Mouse (Mus musculus) T-helper 1 cell (primary cell): ENCODE results near the gene Stk11.

Experiments used
- in situ Hi-C: fragments of 300-600 bp; cut with MboI, MseI; formaldehyde crosslinking; loops from one replicate; pipeline ENCODE4 v1.15.1; 2025; ENCODE audit warnings: high pct_unique_total_duplicates

The Stk11 gene

GRCm38 (mm10) chr10:80094684-80095083 lies 20.9 kb upstream of the Stk11 start:
- in situ Hi-C loops, result no loop called here

- in situ Hi-C loops, result no loop called here
Observed at GRCm38 (mm10) chr10:80095547-80095946, 20.1 kb upstream of the Stk11 start.

- in situ Hi-C loops, result no loop called here
Observed at GRCm38 (mm10) chr10:80097275-80097674, 18.3 kb upstream of the Stk11 start.

DNA sequence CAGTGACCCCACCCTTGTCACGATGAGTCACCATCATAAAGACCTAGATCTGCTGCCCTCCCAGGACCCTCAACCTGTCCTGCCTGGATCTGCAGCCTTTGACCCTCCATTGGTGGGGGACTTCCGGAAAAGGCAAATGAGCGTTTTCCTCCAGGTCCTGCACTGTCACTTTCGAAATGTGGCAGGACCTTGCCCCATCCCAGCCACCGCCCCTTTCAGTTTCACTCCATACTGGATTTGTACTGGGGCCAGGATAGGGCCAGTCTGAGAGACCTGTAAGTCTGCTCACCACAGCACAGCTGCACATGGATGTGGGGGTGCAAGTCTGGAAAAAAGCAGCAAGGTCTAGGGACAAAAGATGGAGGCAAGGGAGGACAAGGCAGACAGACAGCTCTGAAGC lies 17.0 kb upstream of the Stk11 start:
- in situ Hi-C loops, result no loop called here

DNA sequence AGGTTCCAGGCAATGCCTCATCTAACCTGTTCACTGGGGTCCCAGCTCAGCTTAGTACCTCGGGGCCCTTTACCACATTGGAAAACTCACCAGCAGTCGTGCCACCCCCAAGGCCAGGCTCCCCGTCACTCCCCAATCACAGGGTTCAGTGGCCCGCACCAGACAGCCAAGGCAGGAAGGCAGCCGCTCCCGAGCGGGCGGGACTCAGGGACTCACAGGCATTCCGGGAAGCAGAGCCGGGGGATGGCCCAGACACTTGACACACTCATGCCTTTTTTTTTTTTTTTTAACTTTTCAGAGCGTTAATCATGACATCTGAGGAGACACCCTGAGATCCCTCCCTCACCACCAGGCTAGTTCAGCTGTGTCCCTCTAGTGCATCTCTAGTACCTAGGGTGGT lies 14.6 kb upstream of the Stk11 start:
- in situ Hi-C loops, result no loop called here

DNA sequence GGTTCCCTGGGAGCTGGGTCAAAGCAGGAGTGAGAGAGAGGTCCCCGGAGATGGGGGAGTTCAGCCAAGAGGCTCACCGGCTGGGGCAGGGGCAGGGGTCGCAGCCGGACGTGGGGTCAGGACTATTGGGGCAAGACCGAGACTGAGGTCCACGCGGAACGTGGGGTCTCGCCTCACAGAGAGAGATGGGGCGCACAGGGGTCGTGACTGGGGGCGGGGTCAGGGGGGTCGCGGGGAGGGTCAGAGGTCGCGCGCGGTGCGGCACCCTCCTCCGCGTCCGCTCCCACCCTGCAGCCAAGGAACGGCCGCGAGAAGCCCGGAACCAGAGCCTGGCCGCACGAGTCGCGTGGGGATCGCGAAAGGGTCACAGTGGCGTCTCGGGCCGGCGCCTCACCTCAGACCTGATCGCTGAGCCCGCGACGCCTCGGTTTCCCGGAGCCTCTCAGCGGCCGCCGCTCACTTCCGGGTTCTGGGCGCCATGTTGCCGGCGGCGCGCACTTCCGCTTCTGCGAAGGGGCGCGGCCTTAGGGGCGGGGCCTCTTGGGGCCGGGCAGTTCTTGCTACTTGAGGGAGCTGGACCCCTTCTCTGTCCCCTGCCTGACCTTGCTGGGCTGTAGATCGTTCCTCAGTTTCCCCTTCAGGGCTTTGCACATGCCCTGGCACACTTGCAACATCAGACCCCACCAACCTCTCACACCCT lies 13.2 kb upstream of the Stk11 start:
- in situ Hi-C loops, result no loop called here

DNA sequence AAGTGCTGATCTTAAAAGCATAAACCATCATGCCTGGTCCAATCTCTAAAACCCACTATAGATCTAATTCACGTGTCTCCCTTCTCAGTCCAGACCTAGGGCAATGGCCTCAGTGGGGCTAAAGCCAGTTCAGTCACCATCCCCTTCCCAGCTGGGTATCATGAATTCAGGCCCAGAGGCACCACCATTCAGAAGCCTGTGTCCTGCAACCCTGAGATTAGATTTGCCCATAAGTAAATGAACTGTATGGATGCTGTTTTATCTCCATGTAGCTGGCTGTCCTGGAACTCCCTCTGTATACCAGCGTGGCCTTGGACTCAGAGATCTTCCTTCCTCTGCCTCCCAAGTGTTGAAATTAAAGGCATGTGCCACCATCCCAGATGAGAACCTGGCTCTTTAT lies 12.6 kb upstream of the Stk11 start:
- in situ Hi-C loops, result no loop called here

DNA sequence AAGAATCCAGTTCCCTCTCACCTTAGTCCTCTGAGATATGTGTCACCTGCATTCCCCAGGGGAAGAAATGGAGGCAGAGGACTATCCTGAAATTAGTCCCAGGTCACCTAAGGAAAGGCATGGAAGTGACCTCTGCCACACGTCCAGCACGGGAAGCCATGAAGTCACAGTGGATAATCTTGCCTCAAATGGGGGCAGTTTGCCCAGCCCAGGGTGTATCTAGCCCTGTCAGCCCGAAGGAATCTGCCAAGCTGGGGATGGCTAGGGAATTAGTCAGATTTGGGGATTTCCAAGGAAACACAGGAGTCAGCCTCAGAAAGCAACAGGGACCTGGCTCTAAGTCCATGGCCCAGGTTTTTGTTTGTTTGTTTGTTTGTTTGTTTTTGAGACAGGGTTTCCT lies 11.4 kb upstream of the Stk11 start:
- in situ Hi-C loops, result no loop called here

- in situ Hi-C loops, result no loop called here
Observed at GRCm38 (mm10) chr10:80105460-80105859, 10.1 kb upstream of the Stk11 start, which contains the start of gene Sbno2. TSS of gene Sbno2 (minus strand) at chr10:80105571.

- in situ Hi-C loops, result no loop called here
Observed at GRCm38 (mm10) chr10:80105926-80106325, 9.7 kb upstream of the Stk11 start.

- in situ Hi-C loops, result no loop called here
Observed at GRCm38 (mm10) chr10:80107678-80108077, 7.9 kb upstream of the Stk11 start.

DNA sequence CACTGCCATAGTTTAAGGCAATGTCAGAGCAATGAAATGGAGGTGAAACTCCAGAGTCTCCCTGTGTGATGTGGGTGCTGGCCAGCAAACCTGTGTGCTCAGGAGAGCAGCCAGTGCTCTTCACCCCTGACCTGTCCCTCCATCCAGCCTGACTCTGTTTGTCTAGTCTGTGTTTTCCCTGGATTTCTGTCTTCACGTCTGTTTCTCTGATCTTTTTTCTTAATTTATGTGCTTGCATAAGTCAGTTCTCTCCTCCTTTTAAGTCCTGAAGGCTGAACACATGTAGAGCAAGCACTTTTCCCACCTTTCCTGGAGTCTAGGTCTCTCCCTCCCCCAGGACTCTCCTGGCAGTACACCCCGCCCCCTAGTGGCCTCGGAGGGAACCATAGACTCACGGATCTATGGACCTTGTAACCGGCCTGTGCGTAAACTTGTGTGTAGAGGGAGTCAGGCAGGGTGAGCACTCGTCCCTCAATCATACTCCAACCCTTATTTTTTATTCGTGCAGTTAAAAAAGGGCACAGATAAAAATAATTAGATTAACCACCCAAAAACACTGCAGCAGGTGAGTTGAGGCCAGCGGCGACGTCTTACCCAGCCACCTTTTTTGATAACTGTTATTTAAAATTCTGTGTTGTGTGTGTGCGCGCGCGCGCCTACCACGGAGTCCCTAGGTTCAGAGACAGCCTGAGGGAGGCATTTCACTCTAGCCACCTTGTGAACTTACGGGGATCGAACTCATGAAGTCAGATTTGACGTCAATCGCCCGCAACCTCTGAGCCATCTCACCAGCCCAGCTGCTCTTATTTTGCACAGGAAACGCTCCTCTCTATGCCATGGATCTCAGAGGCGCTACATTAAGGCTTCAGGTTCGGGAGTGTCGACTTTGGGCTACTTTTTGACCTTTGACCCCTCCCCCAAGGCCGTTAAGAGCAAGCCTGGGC lies 990 bp upstream of the Stk11 start:
- in situ Hi-C loops, result no loop called here

DNA sequence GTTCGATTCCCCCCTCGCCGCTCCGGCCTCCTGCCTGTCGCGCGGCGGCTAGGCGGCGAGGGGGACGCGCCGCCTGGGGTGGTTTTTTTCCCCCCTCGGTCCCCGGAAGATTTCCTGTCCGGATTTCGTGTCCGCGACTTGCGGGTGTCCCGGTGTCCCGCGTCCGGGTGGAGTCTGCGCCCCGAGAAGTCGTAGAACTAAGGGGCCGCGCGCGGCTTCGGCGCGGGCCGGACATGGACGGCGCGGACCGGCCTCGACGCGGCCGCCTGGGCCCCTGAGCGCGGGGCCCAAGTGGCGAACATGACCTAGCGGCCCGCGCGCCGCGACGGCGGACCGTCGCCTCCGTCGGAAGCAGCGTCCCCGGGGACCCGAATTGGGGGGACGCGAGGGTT lies 337 bp downstream of the Stk11 start:
- in situ Hi-C loops, result no loop called here

DNA sequence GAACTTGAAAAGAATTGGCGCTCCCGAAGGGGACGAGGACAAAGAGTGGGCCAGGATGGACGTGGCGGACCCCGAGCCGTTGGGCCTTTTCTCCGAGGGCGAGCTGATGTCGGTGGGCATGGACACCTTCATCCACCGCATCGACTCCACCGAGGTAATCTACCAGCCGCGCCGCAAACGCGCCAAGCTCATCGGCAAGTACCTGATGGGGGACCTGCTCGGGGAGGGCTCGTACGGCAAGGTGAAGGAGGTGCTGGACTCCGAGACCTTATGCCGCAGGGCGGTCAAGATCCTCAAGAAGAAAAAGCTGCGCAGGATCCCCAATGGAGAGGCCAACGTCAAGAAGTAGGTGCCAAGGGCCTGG lies 942 bp downstream of the Stk11 start:
- in situ Hi-C loops, result no loop called here

DNA sequence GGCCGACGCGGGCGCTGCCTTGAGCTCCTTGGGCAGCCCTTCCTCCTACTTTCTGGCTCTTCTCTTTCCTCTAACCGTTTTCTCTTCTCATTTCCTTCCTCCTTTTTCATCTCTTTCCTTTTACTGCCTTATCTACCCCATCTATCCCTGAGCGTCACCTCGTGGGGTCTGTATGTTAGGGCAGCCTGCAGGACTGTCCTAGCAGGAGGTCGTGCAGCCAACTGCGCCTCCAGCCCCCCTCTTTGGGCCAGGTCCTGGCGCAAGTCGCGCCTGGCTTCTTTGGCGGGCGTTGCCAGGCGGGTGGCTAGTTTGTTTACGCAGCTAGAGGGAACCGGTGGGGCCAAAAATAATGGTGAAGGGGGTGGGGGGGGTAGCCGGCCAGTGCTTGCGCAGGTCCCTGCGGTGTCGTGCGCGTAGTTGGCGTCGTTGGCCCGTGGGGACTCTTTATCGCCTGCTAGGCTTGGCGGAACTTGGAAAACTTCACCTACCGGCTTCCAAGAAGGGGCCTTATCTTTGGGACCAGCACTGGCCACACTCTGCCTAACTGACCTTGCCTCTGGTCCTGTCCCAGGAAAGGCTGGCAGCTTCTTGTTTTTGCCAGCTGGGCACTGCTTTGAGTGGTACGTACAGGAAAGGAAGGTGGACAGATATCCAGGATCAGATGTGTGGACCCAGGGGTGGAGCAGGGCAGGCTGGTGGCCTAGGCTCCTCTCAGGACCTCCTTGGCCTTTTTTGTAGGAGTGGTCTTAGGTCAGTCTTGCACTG lies 1.5 kb downstream of the Stk11 start:
- in situ Hi-C loops, result no loop called here

DNA sequence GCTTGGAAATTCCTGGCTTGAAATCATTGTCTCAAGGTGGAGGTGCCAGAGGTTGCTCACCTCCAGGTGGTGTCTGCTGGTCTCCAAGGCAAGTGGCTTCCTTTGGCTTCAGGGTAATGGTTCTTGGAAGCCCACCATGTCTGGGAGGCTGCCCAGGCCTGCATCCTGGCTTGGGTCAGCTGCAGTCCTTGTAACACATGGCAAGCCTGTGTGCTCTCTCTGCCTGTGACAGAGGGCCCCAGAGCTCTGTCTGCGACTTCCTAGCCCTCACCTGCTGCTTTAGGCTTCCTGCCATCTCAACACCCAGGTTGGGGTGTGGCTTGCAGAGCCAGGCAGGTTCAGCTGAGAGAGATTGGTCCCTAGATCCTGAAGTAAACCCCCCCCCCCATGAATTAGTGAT lies 2.1 kb downstream of the Stk11 start:
- in situ Hi-C loops, result no loop called here

DNA sequence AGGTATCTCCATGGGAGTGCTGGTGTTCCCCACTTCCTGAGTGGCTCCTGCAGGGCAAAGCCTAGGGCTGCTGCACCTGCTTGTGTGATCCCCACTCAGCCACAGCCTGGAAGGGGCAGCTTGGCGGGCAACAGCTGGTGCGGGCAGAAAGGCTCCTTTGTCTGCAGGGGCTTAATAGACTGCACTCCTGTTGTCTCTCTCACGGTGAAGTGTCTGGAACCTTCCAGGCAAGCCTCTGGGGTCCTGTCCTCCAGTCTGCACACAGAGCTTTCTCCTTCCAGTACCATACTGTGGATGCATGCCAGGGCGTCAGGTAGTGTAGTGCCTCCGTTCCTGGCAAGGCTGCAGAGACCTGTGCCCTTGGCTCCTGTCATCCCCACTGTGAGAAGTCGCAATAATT lies 2.9 kb downstream of the Stk11 start:
- in situ Hi-C loops, result no loop called here

- in situ Hi-C loops, result no loop called here
Observed at GRCm38 (mm10) chr10:80120146-80120545, 4.5 kb downstream of the Stk11 start.

GRCm38 (mm10) chr10:80121639-80122038 lies 6.0 kb downstream of the Stk11 start:
- in situ Hi-C loops, result no loop called here

DNA sequence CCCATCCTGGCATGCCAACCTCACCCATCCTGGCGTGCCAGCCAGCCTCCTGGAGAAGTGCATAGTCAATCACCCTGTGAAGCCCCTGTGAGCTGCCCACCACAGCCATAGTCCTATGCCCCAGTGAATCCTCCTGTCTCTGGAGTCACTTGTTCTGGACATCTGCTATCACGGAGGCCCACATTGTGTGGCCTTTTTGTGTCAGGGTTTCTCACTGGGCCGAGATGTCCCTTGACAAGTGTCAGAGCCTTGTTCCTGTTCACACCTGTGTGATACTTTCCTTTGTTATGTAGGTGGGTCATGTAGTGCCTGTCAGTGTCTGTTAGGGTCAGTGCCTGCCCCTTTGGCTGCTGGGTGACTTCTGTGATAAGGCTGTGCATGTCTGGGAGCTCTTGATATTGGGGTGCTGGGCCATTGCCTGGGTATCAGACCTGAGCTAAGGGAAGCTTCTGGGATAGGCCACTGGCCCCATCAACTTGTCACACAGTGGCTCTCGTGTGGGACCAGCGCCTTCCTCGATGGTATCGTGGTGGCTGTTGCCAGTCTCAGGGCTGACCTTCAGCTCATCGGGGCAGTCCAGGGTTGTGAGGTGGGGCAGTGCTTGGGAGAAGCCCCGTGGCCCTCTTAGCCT lies 8.4 kb downstream of the Stk11 start:
- in situ Hi-C loops, result no loop called here

- in situ Hi-C loops, result no loop called here
Observed at GRCm38 (mm10) chr10:80127920-80128319, 12.3 kb downstream of the Stk11 start.

GRCm38 (mm10) chr10:80129846-80130245 lies 14.2 kb downstream of the Stk11 start:
- in situ Hi-C loops, result no loop called here
